Mouse (Mus musculus): ENCODE data around the gene B4galnt3. TPM values are rescaled to one million over a fixed set of nuclear protein-coding genes. Genes with fewer than 3 reads are reported as not detected.

B4galnt3 gene
- polyA plus RNA-seq (2012; rRNA removed) = 0.34 and 0.87 TPM in 2 replicates

GRCm38 (mm10) chr6:120294056-120294784, at the start of gene B4galnt3, which contains the start of gene D330020A13Rik:
Gene B4galnt3, minus strand, starts transcription at chr6:120294559.
Gene D330020A13Rik, plus strand, starts transcription at chr6:120294364.

Other genes starting within 250 kb of the B4galnt3 start
- 0.10 TPM in 1 of 2 replicates, not detected in the other for gene Ninj2, start 201.2 kb downstream of the B4galnt3 start, polyA plus RNA-seq (2012; rRNA removed)
- 0.12 and 0.17 TPM in 2 replicates for gene D330020A13Rik, start 195 bp downstream of the B4galnt3 start, polyA plus RNA-seq (2012; rRNA removed)
- 10.9 and 11.4 TPM in 2 replicates for gene Kdm5a, start 69.6 kb upstream of the B4galnt3 start, polyA plus RNA-seq (2012; rRNA removed)
- gene Ccdc77, start 69.8 kb upstream of the B4galnt3 start, polyA plus RNA-seq (2012; rRNA removed) = 8.5 and 10.0 TPM in 2 replicates
- 3.5 and 3.7 TPM in 2 replicates for gene Il17ra, start 168.7 kb upstream of the B4galnt3 start, polyA plus RNA-seq (2012; rRNA removed)
- gene Tmem121b, start 199.2 kb upstream of the B4galnt3 start, polyA plus RNA-seq (2012; rRNA removed) = 12.2 and 14.2 TPM in 2 replicates
- gene Hdhd5, start 236.8 kb upstream of the B4galnt3 start, polyA plus RNA-seq (2012; rRNA removed) = 27.3 and 30.2 TPM in 2 replicates

Data from central nervous system, embryonic 18 days (tissue).